In the genomic region with DNA sequence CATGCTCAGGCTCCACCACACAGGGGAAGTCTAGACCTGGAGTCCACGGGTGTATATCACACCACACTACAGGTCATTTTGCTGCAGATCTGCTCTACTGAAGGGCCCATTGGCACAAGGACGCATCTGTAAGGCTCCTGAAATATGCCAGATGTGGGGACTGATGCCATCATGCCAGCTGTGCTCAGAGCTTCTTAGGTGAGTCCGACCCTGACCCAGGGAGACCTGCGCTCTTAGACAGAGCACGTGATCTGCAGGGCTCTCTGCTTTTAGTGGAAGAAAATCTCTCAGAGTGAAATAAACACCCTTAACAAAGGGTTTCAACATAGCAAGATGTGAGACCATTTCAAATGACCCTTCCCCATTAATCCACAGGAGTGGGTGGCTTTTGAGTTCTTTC, we compare ENCODE assay signal across 18 mouse cellular contexts.
DNase-seq lines count a peak whose midpoint lies in the region; ATAC-seq lines count a peak whose summit lies in the region.
"Had no signal": no experiment of that assay in that cellular context is flagged by ENCODE, and none has a peak within 500 bp of the region (broad histone marks: within the 10 kb centered on the region; RNA-seq: fewer than 3 reads in every experiment).

No protein-coding gene starts in this region.

- DNase-seq in hindbrain, embryonic 11.5 days (ENCODE audit: low spot score), result no peak
- DNase-seq in kidney, postnatal 36 days, result no peak
- DNase-seq: B cell, adult 2 months; liver, embryonic 13.5 days; lung, adult 18-20 months had no signal

- H3K9ac ChIP-seq in hindbrain, embryonic 12.5 days, result no peak overlapping the region
- H3K9ac ChIP-seq in hindbrain, embryonic 11.5 days (ENCODE audit: low read depth, low read length), result no peak overlapping the region
- H3K9ac ChIP-seq in midbrain, embryonic 13.5 days (replicated peaks), result no peak overlapping the region
- H3K9ac ChIP-seq in midbrain, embryonic 16.5 days (ENCODE audit: low read depth, low read length), result no peak overlapping the region
- H3K9ac ChIP-seq in forebrain, embryonic 15.5 days (replicated peaks), result no peak overlapping the region
- H3K9ac ChIP-seq in neural tube, embryonic 13.5 days, result no peak overlapping the region
- no peak overlapping the region for H3K9ac ChIP-seq in liver, embryonic 12.5 days
- H3K9ac ChIP-seq: embryonic facial prominence, embryonic 13.5 days; kidney, embryonic 15.5 days; liver, embryonic 13.5 days; stomach, embryonic 15.5 days had no signal

- no peaks in the 10 kb centered on the region for H3K36me3 ChIP-seq in hindbrain, embryonic 12.5 days
- no peaks in the 10 kb centered on the region for H3K36me3 ChIP-seq in hindbrain, embryonic 11.5 days (ENCODE audit: control insufficient read depth, insufficient read depth, low read length)
- H3K36me3 ChIP-seq in midbrain, embryonic 13.5 days, result no peaks in the 10 kb centered on the region
- no peaks in the 10 kb centered on the region for H3K36me3 ChIP-seq in midbrain, embryonic 16.5 days (ENCODE audit: control insufficient read depth, insufficient read depth, low read length)
- H3K36me3 ChIP-seq in forebrain, embryonic 15.5 days, result no peaks in the 10 kb centered on the region
- no peaks in the 10 kb centered on the region for H3K36me3 ChIP-seq in neural tube, embryonic 13.5 days
- H3K36me3 ChIP-seq in liver, embryonic 12.5 days, result no peaks in the 10 kb centered on the region
- H3K36me3 ChIP-seq: embryonic facial prominence, embryonic 13.5 days; kidney, embryonic 15.5 days; liver, embryonic 13.5 days; stomach, embryonic 15.5 days had no signal

- H3K4me3 ChIP-seq in hindbrain, embryonic 12.5 days, result no peak overlapping the region
- H3K4me3 ChIP-seq in hindbrain, embryonic 11.5 days (ENCODE audit: low read depth, low read length), result no peak overlapping the region
- H3K4me3 ChIP-seq in midbrain, embryonic 13.5 days (replicated peaks), result no peak overlapping the region
- H3K4me3 ChIP-seq in midbrain, embryonic 16.5 days (ENCODE audit: low read depth, low read length), result no peak overlapping the region
- H3K4me3 ChIP-seq in forebrain, embryonic 15.5 days, result no peak overlapping the region
- no peak overlapping the region for H3K4me3 ChIP-seq in neural tube, embryonic 13.5 days
- no peak overlapping the region for H3K4me3 ChIP-seq in liver, embryonic 12.5 days
- H3K4me3 ChIP-seq: embryonic facial prominence, embryonic 13.5 days; kidney, embryonic 15.5 days; layer of hippocampus, adult 2 months; left cerebral cortex, adult 2 months; liver, embryonic 13.5 days; megakaryocyte, embryonic 14.5 days; stomach, embryonic 15.5 days had no signal

- no peak overlapping the region for H3K4me2 ChIP-seq in hindbrain, embryonic 12.5 days (replicated peaks)
- no peak overlapping the region for H3K4me2 ChIP-seq in hindbrain, embryonic 11.5 days (replicated peaks; ENCODE audit: low read depth, low read length)
- H3K4me2 ChIP-seq in midbrain, embryonic 13.5 days (replicated peaks), result no peak overlapping the region
- no peak overlapping the region for H3K4me2 ChIP-seq in midbrain, embryonic 16.5 days (ENCODE audit: low read length)
- no peak overlapping the region for H3K4me2 ChIP-seq in forebrain, embryonic 15.5 days (replicated peaks)
- no peak overlapping the region for H3K4me2 ChIP-seq in neural tube, embryonic 13.5 days
- H3K4me2 ChIP-seq in liver, embryonic 12.5 days, result no peak overlapping the region
- H3K4me2 ChIP-seq: embryonic facial prominence, embryonic 13.5 days; kidney, embryonic 15.5 days; liver, embryonic 13.5 days; stomach, embryonic 15.5 days had no signal

- H3K27me3 ChIP-seq in hindbrain, embryonic 12.5 days, result no peaks in the 10 kb centered on the region
- no peaks in the 10 kb centered on the region for H3K27me3 ChIP-seq in hindbrain, embryonic 11.5 days (ENCODE audit: control insufficient read depth, insufficient read depth, low read length)
- H3K27me3 ChIP-seq in midbrain, embryonic 13.5 days, result no peaks in the 10 kb centered on the region
- H3K27me3 ChIP-seq in midbrain, embryonic 16.5 days (ENCODE audit: control insufficient read depth, insufficient read depth, low read depth, low read length), result no peaks in the 10 kb centered on the region
- no peaks in the 10 kb centered on the region for H3K27me3 ChIP-seq in forebrain, embryonic 15.5 days
- H3K27me3 ChIP-seq in neural tube, embryonic 13.5 days, result no peaks in the 10 kb centered on the region
- H3K27me3 ChIP-seq in liver, embryonic 12.5 days (replicated peaks), result no peaks in the 10 kb centered on the region
- H3K27me3 ChIP-seq: embryonic facial prominence, embryonic 13.5 days; kidney, embryonic 15.5 days; liver, embryonic 13.5 days; megakaryocyte, embryonic 14.5 days; stomach, embryonic 15.5 days had no signal

- 0 out of 2 replicates have a peak, but pooled peaks have one; percentile 38 for ATAC-seq in hindbrain, embryonic 12.5 days (ENCODE audit: low FRiP score)
- ATAC-seq in hindbrain, embryonic 11.5 days (ENCODE audit: low FRiP score), result no peak; the same call in 1 of the 2 replicates
- peak; percentile 49 for ATAC-seq in midbrain, embryonic 13.5 days
- no peak for ATAC-seq in midbrain, embryonic 16.5 days
- ATAC-seq in forebrain, embryonic 15.5 days (replicated peaks), result peak; percentile 44
- ATAC-seq in neural tube, embryonic 13.5 days (ENCODE audit: low read depth), result 0 out of 2 replicates have a peak, but pooled peaks have one; percentile 46
- no peak for ATAC-seq in liver, embryonic 12.5 days
- ATAC-seq: lung, postnatal 0 days had no signal

- H3K27ac ChIP-seq in hindbrain, embryonic 12.5 days, result no peak overlapping the region
- no peak overlapping the region for H3K27ac ChIP-seq in hindbrain, embryonic 11.5 days (ENCODE audit: low read depth, low read length)
- H3K27ac ChIP-seq in midbrain, embryonic 13.5 days, result no peak overlapping the region
- no peak overlapping the region for H3K27ac ChIP-seq in midbrain, embryonic 16.5 days (ENCODE audit: low read length)
- no peak overlapping the region for H3K27ac ChIP-seq in forebrain, embryonic 15.5 days (replicated peaks)
- H3K27ac ChIP-seq in neural tube, embryonic 13.5 days (replicated peaks), result no peak overlapping the region
- H3K27ac ChIP-seq in liver, embryonic 12.5 days, result no peak overlapping the region
- H3K27ac ChIP-seq: embryonic facial prominence, embryonic 13.5 days; kidney, embryonic 15.5 days; layer of hippocampus, adult 2 months; left cerebral cortex, adult 2 months; liver, embryonic 13.5 days; stomach, embryonic 15.5 days had no signal

- no peaks in the 10 kb centered on the region for H3K9me3 ChIP-seq in hindbrain, embryonic 12.5 days (replicated peaks)
- H3K9me3 ChIP-seq in hindbrain, embryonic 11.5 days (ENCODE audit: control insufficient read depth, low read length), result no peaks in the 10 kb centered on the region
- H3K9me3 ChIP-seq in midbrain, embryonic 13.5 days, result no peaks in the 10 kb centered on the region
- H3K9me3 ChIP-seq in midbrain, embryonic 16.5 days (replicated peaks; ENCODE audit: control insufficient read depth, low read length, poor library complexity, severe bottlenecking), result no peaks in the 10 kb centered on the region
- H3K9me3 ChIP-seq in forebrain, embryonic 15.5 days, result no peaks in the 10 kb centered on the region
- no peaks in the 10 kb centered on the region for H3K9me3 ChIP-seq in neural tube, embryonic 13.5 days
- H3K9me3 ChIP-seq in liver, embryonic 12.5 days (replicated peaks), result no peaks in the 10 kb centered on the region
- H3K9me3 ChIP-seq: embryonic facial prominence, embryonic 13.5 days; kidney, embryonic 15.5 days; liver, embryonic 13.5 days; megakaryocyte, embryonic 14.5 days; stomach, embryonic 15.5 days had no signal

- H3K4me1 ChIP-seq in hindbrain, embryonic 12.5 days, result no peaks in the 10 kb centered on the region
- no peaks in the 10 kb centered on the region for H3K4me1 ChIP-seq in hindbrain, embryonic 11.5 days (replicated peaks; ENCODE audit: control insufficient read depth, insufficient read depth, low read length)
- H3K4me1 ChIP-seq in midbrain, embryonic 13.5 days (replicated peaks), result no peaks in the 10 kb centered on the region
- no peaks in the 10 kb centered on the region for H3K4me1 ChIP-seq in midbrain, embryonic 16.5 days (ENCODE audit: control insufficient read depth, insufficient read depth, low read length)
- no peaks in the 10 kb centered on the region for H3K4me1 ChIP-seq in forebrain, embryonic 15.5 days
- H3K4me1 ChIP-seq in neural tube, embryonic 13.5 days (replicated peaks), result no peaks in the 10 kb centered on the region; the same call in 1 of the 2 replicates
- H3K4me1 ChIP-seq in liver, embryonic 12.5 days, result no peaks in the 10 kb centered on the region
- H3K4me1 ChIP-seq: embryonic facial prominence, embryonic 13.5 days; kidney, embryonic 15.5 days; liver, embryonic 13.5 days; stomach, embryonic 15.5 days had no signal

- 87% methylated on average over 5 of the region's 5 CpGs for WGBS in hindbrain, embryonic 12.5 days
- 90% methylated on average over 5 of the region's 5 CpGs for WGBS in hindbrain, embryonic 11.5 days
- 87% methylated on average over 5 of the region's 5 CpGs for whole genome bisulfite sequencing in midbrain, embryonic 13.5 days
- WGBS in midbrain, embryonic 16.5 days, result 81% methylated on average over 5 of the region's 5 CpGs
- 80% methylated on average over 5 of the region's 5 CpGs for WGBS in forebrain, embryonic 15.5 days
- WGBS in neural tube, embryonic 13.5 days, result 81% methylated on average over 5 of the region's 5 CpGs
- 67% methylated on average over 5 of the region's 5 CpGs for WGBS in liver, embryonic 12.5 days (ENCODE audit: insufficient replicate concordance)

Comparison
In these comparisons a context has a peak if more than half of its experiments do, and no peak if none do; other contexts are left out.
1. ATAC-seq: peak in hindbrain, embryonic 12.5 days (single experiment), midbrain, embryonic 13.5 days (single experiment), forebrain, embryonic 15.5 days (single experiment) and neural tube, embryonic 13.5 days (single experiment); none in hindbrain, embryonic 11.5 days (single experiment), midbrain, embryonic 16.5 days (single experiment) and liver, embryonic 12.5 days (single experiment).